Mouse (Mus musculus) hindbrain, embryonic 11.5 days (tissue): Measurements from ENCODE around the gene Foxn3. TPM values are rescaled to one million over a fixed set of nuclear protein-coding genes. Genes with fewer than 3 reads are reported as not detected.

Source experiments
- ATAC-seq: fragments of 200-750 bp; cut with Nextera tagmentation; 2 replicates; pipeline ENCODE4 v1.8.0; 2017; ENCODE audit warnings: mild to moderate bottlenecking, moderate TSS enrichment, moderate library complexity; ENCODE audit not compliant: low FRiP score
- DNase-seq: peaks from one replicate; pipeline ENCODE4 v3.0.0-alpha.2; 2015; ENCODE audit warnings: low spot score
- H3K27ac ChIP-seq: fragments of 300-500 bp; sonication (generic); 2 replicates; pipeline ENCODE4 v1.5.1; 2014; ENCODE audit warnings: mild to moderate bottlenecking, low read depth, low read length
- H3K27me3 ChIP-seq: fragments of 300-500 bp; sonication (generic); 2 replicates; pipeline ENCODE4 v1.6.1; 2014; ENCODE audit warnings: mild to moderate bottlenecking, low read length, moderate library complexity, mixed read lengths; ENCODE audit not compliant: control insufficient read depth, insufficient read depth
- H3K36me3 ChIP-seq: fragments of 300-500 bp; sonication (generic); 2 replicates; pipeline ENCODE4 v1.6.1; 2014; ENCODE audit warnings: mild to moderate bottlenecking, low read length, moderate library complexity, mixed read lengths; ENCODE audit not compliant: control insufficient read depth, insufficient read depth
- H3K4me1 ChIP-seq: fragments of 300-500 bp; sonication (generic); replicated peaks from 2 replicates; pipeline ENCODE4 v1.6.1; 2014; ENCODE audit warnings: low read length, mixed read lengths; ENCODE audit not compliant: control insufficient read depth, insufficient read depth
- H3K4me2 ChIP-seq: fragments of 300-500 bp; sonication (generic); replicated peaks from 2 replicates; pipeline ENCODE4 v1.6.1; 2014; ENCODE audit warnings: mild to moderate bottlenecking, low read depth, low read length
- H3K4me3 ChIP-seq: fragments of 300-500 bp; sonication (generic); 2 replicates; pipeline ENCODE4 v1.5.1; 2014; ENCODE audit warnings: low read depth, low read length
- H3K9ac ChIP-seq: fragments of 300-500 bp; sonication (generic); 2 replicates; pipeline ENCODE4 v1.6.1; 2014; ENCODE audit warnings: low read depth, low read length
- H3K9me3 ChIP-seq: fragments of 300-500 bp; sonication (generic); 2 replicates; pipeline ENCODE4 v1.6.1; 2016; ENCODE audit warnings: low read length; ENCODE audit not compliant: control insufficient read depth
- WGBS: fragments of 180-500 bp; shearing (Covaris S2); extraction: QIAGEN DNeasy Blood & Tissue Kit; methylation state at CpG from one replicate; pipeline ENCODE4 v1.1.7; 2014; 5-methylcytosine and 5-hydroxymethylcytosine counted together
- polyA plus RNA-seq: library from polyadenylated mRNA; unstranded; fragments of >200 nt; fragmentation: Nextera tagmentation; extraction: Ambion mirVana; gene quantifications from 2 replicates; pipeline ENCODE4 v1.2.1, GENCODE M21; 2014

The Foxn3 gene
- polyA plus RNA-seq, 1 experiment from 2014 or later: 91.6 TPM

GRCm38 (mm10) chr12:99321633-99322431, 241.6 kb downstream of the Foxn3 start:
- WGBS: 88% methylated on average over 12 of the region's 12 CpGs
- ATAC-seq (no peak), DNase-seq (no peak)
- Histone ChIP-seq H3K36me3 (no peaks in the 10 kb centered on the region), H3K9ac (no peak overlapping the region), H3K27me3 (no peaks in the 10 kb centered on the region), H3K27ac (no peak overlapping the region), H3K4me3 (no peak overlapping the region), H3K4me1 (no peaks in the 10 kb centered on the region), H3K4me2 (no peak overlapping the region), H3K9me3 (no peaks in the 10 kb centered on the region)

- Histone ChIP-seq H3K4me1 (no peaks in the 10 kb centered on the region), H3K27me3 (no peaks in the 10 kb centered on the region), H3K27ac (no peak overlapping the region), H3K9me3 (no peaks in the 10 kb centered on the region), H3K36me3 (no peaks in the 10 kb centered on the region), H3K4me3 (no peak overlapping the region), H3K9ac (no peak overlapping the region), H3K4me2 (no peak overlapping the region)
- DNase-seq (no peak), ATAC-seq (no peak)
- WGBS: 88% methylated on average over 3 of the region's 3 CpGs
Measured at GRCm38 (mm10) chr12:99320966-99321496, 242.4 kb downstream of the Foxn3 start.

GRCm38 (mm10) chr12:99319896-99320295, 243.5 kb downstream of the Foxn3 start:
- no peak overlapping the region for H3K4me2 ChIP-seq
- WGBS: 65% methylated on average over 2 of the region's 2 CpGs

GRCm38 (mm10) chr12:99319171-99319570, 244.2 kb downstream of the Foxn3 start:
- Histone ChIP-seq H3K9ac (no peak overlapping the region), H3K4me3 (no peak overlapping the region), H3K36me3 (no peaks in the 10 kb centered on the region), H3K27ac (no peak overlapping the region), H3K4me2 (no peak overlapping the region), H3K9me3 (no peaks in the 10 kb centered on the region), H3K4me1 (no peaks in the 10 kb centered on the region), H3K27me3 (no peaks in the 10 kb centered on the region)
- WGBS: 50% methylated on average over 5 of the region's 5 CpGs
- DNase-seq: no peak
- ATAC-seq: no peak

More at GRCm38 (mm10) chr12:99319896-99320295, 243.5 kb downstream of the Foxn3 start:
- ATAC-seq (no peak), DNase-seq (no peak)
- no peaks in the 10 kb centered on the region for H3K9me3 ChIP-seq
- no peak overlapping the region for H3K27ac ChIP-seq
- no peak overlapping the region for H3K9ac ChIP-seq
- H3K4me3 ChIP-seq: no peak overlapping the region
- no peaks in the 10 kb centered on the region for H3K4me1 ChIP-seq
- H3K27me3 ChIP-seq: no peaks in the 10 kb centered on the region
- no peaks in the 10 kb centered on the region for H3K36me3 ChIP-seq

GRCm38 (mm10) chr12:99315931-99316330, 247.5 kb downstream of the Foxn3 start:
- H3K36me3 ChIP-seq: no peaks in the 10 kb centered on the region
- ATAC-seq (no peak), DNase-seq (no peak)
- no peak overlapping the region for H3K27ac ChIP-seq
- no peaks in the 10 kb centered on the region for H3K4me1 ChIP-seq
- no peak overlapping the region for H3K4me3 ChIP-seq
- no peak overlapping the region for H3K9ac ChIP-seq
- no peaks in the 10 kb centered on the region for H3K9me3 ChIP-seq
- no peak overlapping the region for H3K4me2 ChIP-seq
- WGBS: 94% methylated on average over 6 of the region's 6 CpGs
- H3K27me3 ChIP-seq: no peaks in the 10 kb centered on the region

- H3K27me3 ChIP-seq: no peaks in the 10 kb centered on the region
- H3K36me3 ChIP-seq: no peaks in the 10 kb centered on the region
- H3K9ac ChIP-seq: no peak overlapping the region
- H3K4me1 ChIP-seq: no peaks in the 10 kb centered on the region
- H3K4me3 ChIP-seq: no peak overlapping the region
- H3K4me2 ChIP-seq: no peak overlapping the region
- no peaks in the 10 kb centered on the region for H3K9me3 ChIP-seq
- WGBS: 79% methylated on average over 5 of the region's 5 CpGs
- ATAC-seq: no peak
- no peak overlapping the region for H3K27ac ChIP-seq
- no peak for DNase-seq
Measured at GRCm38 (mm10) chr12:99314817-99315216, 248.6 kb downstream of the Foxn3 start.

- H3K9ac ChIP-seq: no peak overlapping the region
- H3K27ac ChIP-seq: no peak overlapping the region
- no peaks in the 10 kb centered on the region for H3K9me3 ChIP-seq
- 65% methylated on average over 3 of the region's 3 CpGs for WGBS
- no peak overlapping the region for H3K4me2 ChIP-seq
- no peak for DNase-seq
- no peaks in the 10 kb centered on the region for H3K27me3 ChIP-seq
- H3K4me3 ChIP-seq: no peak overlapping the region
- no peak for ATAC-seq
- no peaks in the 10 kb centered on the region for H3K36me3 ChIP-seq
- H3K4me1 ChIP-seq: no peaks in the 10 kb centered on the region
Measured at GRCm38 (mm10) chr12:99311303-99311702, 252.1 kb downstream of the Foxn3 start.

- Histone ChIP-seq H3K36me3 (no peaks in the 10 kb centered on the region), H3K4me2 (no peak overlapping the region), H3K4me1 (peaks cover 4% of the 10 kb centered on the region; the same call in 1 of the 2 replicates), H3K4me3 (no peak overlapping the region), H3K27ac (no peak overlapping the region), H3K9me3 (no peaks in the 10 kb centered on the region), H3K27me3 (no peaks in the 10 kb centered on the region), H3K9ac (no peak overlapping the region)
- DNase-seq: no peak
- WGBS: 73% methylated on average over 5 of the region's 5 CpGs
- no peak for ATAC-seq
Measured at GRCm38 (mm10) chr12:99309937-99310336, 253.4 kb downstream of the Foxn3 start.

- Histone ChIP-seq H3K4me1 (peaks cover 4% of the 10 kb centered on the region; the same call in 1 of the 2 replicates), H3K27ac (no peak overlapping the region), H3K36me3 (no peaks in the 10 kb centered on the region), H3K9me3 (no peaks in the 10 kb centered on the region), H3K4me2 (no peak overlapping the region), H3K4me3 (no peak overlapping the region), H3K9ac (no peak overlapping the region), H3K27me3 (no peaks in the 10 kb centered on the region)
- ATAC-seq (no peak), DNase-seq (no peak)
- WGBS: 64% methylated on average over 11 of the region's 11 CpGs
Measured at GRCm38 (mm10) chr12:99308541-99309089, 254.8 kb downstream of the Foxn3 start.
